Mouse (Mus musculus): ENCODE data around the gene Egln3.

The Egln3 gene

GRCm38 (mm10) chr12:54162637-54163131 lies 41.0 kb downstream of the Egln3 start:
- peak; percentile 62 for DNase-seq (ENCODE audit: low spot score)

- DNase-seq (ENCODE audit: low spot score) = no peak
These were observed 42.0 kb downstream of the Egln3 start for GRCm38 (mm10) chr12:54161468-54162202.

- no peak for DNase-seq (ENCODE audit: low spot score)
These were observed 43.4 kb downstream of the Egln3 start for GRCm38 (mm10) chr12:54160279-54160678.

- no peak for DNase-seq (ENCODE audit: low spot score)
These were observed 48.9 kb downstream of the Egln3 start for GRCm38 (mm10) chr12:54154771-54155170.

GRCm38 (mm10) chr12:54146943-54147556 lies 56.6 kb downstream of the Egln3 start:
- no peak for DNase-seq (ENCODE audit: low spot score)
